Mouse (Mus musculus) heart, postnatal 10 days (tissue): ENCODE measurements around the gene Fam19a1. TPM values are rescaled to one million over a fixed set of nuclear protein-coding genes. Genes with fewer than 3 reads are reported as not detected.

Experiments
- DNase-seq, 2 experiments: peaks; one replicate each; pipeline ENCODE4 v3.0.0; 2021
- intact Hi-C: fragments of 180-260 bp; cut with DNase I; formaldehyde crosslinking; loops from one replicate; pipeline ENCODE4 v1.15.1; 2025
- total RNA-seq, 2 experiments: library from RNA; stranded (reverse); gene quantifications; 2 replicates each; pipeline ENCODE4 v1.2.3; 2021

Gene Fam19a1
- total RNA-seq, 2 experiments from 2014 or later = not detected

DNA sequence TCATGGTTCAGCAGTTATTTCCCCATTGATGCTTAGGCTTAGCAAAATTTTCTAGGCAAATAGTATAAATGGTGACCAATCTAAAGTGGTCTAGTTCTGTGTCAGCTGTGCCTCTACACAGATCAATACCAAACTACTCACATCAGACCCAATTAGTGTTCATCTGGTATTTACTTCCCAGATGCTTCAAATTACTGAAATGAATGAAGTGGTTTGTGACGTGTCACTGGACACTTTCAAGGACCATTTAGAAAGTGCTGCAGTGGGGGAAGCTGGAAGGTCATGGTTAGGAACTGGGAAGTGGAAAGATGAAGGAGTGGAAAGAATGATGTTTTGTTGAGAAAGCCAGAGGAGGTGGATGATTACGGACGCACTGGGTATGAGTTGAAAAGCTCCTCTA is 139.0 kb downstream of the Fam19a1 start:
- DNase-seq = no peak
- intact Hi-C loops = no loop called here

DNA sequence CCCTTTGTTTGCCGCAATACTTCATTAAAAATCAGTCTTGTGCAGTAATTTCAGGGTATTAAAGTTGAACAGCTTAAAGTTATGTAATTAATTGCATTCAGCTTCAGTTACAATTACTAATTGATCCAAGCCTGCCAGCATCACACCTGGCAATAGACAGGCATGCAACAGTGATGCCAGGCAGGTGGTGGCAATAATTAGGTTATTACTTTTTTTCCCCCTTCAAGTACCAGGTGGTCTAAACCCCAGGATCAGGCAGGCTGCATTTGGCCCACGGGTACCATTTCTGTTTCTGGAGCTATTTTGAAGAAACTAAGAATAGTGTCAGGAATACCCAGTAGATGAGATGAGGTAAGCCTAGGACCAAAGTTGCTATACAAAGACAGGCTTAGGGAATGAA is 141.9 kb downstream of the Fam19a1 start:
- DNase-seq = no peak
- intact Hi-C loops = no loop called here

DNA sequence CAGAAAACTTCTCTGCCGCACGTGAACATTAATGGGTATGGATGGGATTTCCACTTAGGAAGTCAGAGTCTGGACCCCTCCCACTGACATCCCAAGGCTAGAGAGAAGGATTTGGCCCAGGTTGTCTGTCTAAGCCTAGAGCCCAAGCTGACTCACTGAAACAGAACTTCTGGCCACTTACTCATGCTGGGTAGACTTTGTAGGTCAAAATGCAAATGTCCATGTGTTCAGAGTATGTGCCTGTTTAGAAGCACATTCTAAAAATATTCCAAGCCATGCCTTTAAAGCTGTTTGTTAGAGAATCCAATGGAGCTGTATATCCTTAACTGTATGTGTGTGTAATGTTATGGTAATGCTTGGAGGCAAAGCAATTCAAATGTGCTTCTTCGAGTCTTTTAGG is 145.7 kb downstream of the Fam19a1 start:
- intact Hi-C loops = no loop called here
- DNase-seq = no peak

DNA sequence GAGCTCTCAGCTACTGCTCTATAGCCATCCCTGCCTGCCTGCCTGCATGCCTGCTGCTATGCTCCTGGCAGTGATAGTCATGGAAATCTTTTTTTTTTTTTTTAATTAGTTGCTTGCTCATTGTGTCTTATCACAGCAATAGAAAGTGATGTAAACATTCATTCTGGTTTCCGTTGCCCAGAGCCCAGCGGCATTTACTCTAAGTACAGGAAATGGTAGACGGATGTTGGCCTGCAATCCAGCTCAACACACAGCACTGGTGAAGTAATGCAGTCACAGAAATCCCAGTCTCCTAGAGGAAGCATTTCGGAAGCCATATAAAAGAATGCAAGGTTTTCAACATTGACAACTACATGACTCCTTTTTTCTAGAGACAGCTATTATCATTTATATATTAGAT is 153.5 kb downstream of the Fam19a1 start:
- intact Hi-C loops = no loop called here
- DNase-seq = no peak

DNA sequence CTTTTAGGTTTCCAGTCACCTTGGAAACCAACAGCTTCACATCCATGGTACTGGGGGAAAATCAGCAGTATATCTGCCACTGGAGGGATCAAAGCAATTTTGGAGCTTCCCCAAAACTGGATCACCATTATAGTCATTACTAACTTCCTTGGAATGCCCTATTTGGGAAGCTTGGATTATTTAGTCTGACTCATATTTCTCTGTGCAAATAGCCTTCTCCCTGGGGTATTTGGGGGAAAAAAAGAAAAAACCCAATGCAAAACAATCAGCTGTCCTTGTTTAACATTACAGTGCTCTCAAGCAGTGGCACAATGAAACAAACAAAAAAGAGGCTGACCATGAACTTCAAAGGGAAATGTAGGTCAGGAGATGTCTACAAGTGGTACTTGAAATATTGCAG is 155.8 kb downstream of the Fam19a1 start:
- intact Hi-C loops = no loop called here
- peak in 1 of 2 experiments; percentile 6 for DNase-seq

DNA sequence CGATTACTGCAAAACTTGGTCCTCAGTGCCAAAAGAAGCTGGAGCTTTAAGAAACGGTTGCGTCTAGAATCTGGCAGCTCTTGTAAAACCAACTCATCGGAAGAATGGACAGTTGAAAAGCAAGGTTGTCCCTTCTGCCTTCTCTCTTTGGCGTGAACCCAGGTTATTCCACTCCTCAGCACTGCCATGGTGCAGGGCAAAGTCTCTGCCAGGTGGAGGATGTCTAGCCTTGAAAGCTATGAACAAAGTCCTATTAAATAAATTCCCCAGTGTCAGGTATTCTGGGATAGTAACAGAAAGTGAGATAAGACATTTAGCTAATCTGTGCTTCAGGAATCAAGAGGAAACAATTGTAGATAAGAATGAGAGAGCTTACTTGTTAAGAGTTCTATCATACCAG is 157.5 kb downstream of the Fam19a1 start:
- no peak for DNase-seq
- intact Hi-C loops = no loop called here

DNA sequence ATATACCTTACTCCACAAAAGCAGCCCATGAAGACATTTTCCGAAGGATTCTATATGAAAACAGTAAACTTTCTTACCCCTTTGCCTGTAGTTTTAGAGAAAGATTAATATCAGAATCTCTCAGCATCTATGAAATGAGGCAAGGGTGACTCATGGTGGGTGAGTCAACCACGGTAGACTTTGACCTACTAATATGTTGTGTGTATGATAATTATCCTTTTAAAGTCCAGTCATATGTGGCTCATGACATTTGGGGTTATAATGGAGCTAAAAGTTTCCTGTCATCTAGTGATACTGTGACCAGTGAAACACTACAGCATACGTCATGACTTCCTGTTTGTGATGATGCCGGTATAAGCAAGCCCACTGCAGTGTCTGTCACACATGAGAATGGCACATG is 170.8 kb downstream of the Fam19a1 start:
- DNase-seq = no peak
- intact Hi-C loops = no loop called here

DNA sequence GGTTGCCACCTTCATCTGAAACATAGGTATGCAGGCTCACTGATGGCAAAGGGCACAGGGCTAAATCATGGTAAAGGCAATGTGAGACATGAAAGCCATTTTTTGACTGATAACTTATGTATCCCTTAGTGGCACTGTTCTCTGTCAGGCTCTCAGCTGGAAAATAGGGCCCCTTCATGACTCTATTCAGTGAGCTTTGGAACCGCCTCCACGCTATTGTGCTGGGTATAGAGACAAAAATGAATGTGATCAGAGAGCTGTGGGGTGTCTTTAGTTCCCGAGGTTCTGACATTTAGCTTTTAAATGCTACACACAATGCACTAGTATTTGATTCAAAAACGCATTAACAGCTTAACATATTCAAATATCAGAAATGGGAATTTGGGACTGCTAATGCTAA is 171.6 kb downstream of the Fam19a1 start:
- DNase-seq = no peak
- intact Hi-C loops = no loop called here

DNA sequence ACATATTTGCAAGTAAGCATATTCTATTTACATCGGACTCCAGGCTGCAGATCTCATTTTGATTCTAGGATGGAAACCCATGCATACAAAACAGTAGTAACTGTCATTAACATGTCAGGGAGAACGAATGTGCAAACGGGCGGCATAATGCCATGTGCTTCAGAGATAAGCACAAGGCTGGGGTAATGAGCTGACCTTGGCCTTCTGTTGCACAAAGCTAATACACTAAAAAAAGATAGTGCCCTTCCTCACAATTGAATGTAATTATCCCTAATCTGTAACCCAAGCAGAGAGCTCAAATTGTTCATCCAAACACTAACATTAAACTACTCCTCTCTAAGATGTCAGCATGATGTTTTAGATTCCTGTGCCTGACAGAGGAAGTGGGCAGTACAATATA is 173.3 kb downstream of the Fam19a1 start:
- DNase-seq = no peak
- intact Hi-C loops = no loop called here

DNA sequence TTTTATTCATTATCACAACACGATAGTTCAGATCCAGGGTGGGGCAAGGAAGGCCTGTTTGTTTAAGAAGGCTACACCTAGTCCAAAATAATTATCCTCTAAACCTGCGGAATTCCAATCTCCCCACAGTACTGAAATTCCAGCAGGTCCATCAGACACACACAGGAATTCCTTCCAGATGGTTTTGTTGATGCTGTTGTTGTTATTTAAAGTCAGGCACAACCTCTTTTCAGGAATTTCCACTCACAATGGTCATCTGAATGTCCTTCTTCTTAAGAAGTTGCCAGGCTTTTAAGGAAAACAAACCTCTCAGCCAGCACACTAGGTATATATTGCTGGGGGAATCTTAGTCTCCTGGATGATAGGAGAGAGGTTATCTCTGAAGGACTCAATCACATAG is 174.4 kb downstream of the Fam19a1 start:
- no peak for DNase-seq
- intact Hi-C loops = no loop called here

DNA sequence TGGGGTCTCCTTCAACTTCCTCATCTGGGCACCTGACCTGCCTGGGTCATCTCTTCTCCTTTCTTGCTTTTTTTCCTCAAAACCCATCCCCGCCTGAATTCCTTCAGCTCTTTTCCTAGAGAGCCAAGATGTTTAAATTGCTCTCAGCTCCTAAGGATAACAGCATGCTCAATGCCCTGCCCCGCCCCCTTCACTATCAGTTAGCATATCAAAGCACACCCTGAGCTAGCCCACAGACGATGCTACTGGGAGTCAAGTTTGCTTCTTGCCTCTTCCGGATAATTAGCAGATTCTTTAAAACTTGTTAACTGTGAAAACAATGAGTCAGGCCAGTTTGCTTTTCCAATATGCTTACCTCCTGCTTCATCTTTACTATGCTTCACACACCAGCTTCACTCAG is 176.7 kb downstream of the Fam19a1 start:
- intact Hi-C loops = no loop called here
- DNase-seq = no peak

DNA sequence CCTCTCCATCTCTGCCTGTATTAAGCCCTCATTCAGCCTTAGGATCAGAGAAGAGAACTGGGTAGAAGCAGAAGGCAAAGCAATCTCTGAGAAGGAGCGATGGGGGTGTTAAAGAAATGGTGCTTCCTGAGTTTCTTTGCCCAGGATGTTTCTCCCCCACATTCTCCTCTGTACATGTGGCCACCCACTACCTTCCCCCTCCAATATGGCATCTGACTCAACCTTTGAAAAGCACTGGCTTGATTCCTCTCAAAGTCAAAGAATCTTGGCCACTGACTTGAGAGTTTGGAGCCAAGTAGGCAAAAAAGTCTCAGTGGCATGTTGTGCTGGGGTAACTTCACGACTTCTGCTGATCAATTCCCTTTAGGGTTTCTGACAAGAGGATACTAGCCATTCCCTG is 234.5 kb downstream of the Fam19a1 start:
- intact Hi-C loops = no loop called here
- no peak for DNase-seq

DNA sequence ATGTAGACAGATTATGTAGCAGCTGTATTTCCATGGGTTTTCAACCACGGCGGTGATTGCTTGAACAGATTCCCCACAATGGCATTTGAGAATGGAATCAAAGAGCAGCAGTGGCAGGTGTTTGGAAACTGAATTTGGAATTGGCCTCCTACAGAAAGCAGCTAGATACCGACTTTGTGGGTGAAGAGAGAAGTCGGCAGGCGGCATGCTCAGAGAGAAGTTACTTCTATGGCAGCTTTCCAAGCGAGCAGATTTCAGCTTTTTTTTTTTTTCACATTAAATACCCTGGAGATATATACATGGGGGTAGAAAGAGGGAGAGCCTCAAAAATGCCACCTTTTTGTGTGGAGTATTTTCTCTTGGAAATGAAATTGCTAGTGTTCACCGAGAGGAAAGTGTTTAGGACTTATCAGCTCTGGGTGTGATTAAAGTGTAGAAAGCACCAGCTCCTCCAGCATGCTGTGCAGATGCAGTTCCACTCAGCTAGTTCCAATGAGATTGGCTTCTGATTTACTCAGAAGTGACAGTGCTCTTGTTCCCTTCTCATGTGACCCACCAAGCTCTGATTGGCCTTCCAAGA is 236.6 kb downstream of the Fam19a1 start:
- no peak for DNase-seq
- intact Hi-C loops = no loop called here

DNA sequence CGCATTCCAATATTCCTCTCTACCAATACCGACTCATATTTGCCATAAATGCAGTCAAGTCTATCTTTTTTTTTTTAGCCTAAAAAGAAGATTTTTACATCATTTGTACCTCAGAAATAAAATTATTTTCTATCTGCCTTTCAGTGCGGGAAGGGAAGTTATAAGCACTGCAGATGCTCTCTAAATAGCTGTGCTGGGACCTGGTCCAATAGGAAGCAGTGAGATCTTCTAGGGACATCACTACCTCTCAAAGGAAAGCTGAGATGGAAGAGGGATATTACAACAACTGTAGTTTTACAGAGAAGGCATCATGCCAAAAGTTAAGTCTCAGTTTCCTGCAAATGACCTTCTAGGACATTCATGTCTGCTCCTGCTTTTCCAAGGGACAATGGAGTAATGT is 256.6 kb downstream of the Fam19a1 start:
- no peak for DNase-seq
- intact Hi-C loops = no loop called here

DNA sequence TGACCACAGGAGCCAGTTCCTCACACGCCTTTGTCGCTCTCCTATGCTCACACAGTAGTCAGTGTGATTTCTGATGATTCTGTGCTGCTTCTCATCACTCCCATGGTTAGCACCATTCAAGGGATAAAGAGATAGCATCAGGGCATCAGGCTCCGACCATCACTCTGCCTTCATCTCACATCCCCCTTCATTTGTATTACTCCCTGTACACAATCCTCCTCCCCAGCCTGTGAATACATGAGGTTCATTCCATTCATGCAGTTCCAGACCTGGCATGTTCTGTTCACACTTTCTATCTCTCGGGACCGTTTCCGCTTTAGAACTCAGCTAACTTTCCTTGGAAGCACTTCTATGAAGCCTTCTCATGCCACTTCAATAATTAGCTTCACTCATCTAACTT is 259.9 kb downstream of the Fam19a1 start:
- intact Hi-C loops = no loop called here
- DNase-seq = no peak

DNA sequence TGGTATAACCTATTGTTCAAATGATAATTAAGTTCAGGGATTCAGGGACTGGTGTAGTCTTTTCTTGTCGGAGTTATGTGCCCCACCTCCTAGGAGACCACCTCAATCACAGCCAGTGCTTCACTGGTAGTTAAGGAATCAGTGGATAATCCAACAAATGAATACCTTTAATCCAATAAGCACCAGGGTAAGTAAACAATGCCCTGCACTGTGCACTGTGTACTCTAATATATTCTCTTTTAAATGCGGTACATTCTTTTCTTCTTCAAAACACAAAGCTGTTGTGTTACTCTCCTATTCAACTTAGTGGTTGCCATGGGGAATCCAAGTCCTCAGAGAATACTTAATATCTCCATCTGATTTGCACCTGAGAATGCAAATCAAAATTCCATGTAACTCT is 260.3 kb downstream of the Fam19a1 start:
- intact Hi-C loops = no loop called here
- no peak for DNase-seq

DNA sequence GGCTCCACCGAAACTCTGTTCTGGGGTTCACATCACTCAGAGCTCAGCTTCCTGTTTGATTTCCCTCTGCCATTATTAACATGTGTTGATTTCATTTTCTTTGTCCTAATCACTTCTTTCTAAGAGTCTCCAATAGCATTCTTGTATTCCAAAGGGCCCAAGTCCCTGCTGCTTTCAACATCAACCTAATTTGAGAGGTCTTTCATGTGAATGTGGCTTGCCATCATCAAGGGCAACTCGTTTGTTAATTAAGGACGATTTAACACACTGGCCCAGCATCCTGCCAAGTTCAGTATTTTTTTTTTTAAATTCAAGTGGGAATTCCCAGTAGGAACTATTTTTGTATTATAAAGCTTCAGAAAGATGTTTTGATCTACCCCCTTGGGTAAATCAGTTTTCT is 263.8 kb downstream of the Fam19a1 start:
- intact Hi-C loops = no loop called here
- no peak for DNase-seq

DNA sequence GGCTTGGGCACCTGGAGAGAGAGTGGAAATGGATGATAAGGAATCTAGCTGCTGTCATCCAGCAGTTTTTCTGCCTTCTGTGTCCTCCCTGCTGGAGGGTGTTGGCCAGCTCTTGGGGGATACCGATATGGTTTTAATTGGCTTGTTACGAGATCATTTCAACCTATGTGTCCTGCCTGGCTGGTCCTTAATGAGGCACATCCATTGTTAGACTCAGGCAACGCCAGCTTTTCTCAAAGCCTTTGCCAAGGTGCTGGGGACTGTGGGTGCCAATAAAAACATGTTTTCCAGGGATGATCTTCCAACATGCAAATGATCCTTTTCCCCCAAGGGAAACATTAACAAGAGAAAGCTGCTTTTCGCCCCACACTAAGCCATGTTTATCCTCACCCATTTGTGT is 266.3 kb downstream of the Fam19a1 start:
- no peak for DNase-seq
- intact Hi-C loops = no loop called here

DNA sequence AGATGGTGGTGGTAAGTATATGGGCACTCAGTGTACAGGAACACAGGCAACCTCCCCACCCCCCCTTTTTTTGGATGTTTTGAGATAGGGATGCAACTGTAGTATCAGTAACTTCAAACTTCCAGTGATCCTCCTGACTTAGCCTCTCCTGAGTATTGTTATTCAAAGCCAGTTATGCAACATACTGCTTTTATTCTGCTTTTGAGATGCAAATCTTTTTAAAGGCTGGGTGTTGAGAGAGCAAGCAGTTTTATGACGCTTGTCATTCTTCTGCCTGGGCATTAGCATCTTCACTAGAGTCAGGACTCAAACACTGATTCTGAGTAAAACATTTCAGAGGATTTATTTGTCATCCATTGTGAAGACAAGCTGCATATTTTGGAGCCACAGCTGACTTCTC is 271.5 kb downstream of the Fam19a1 start:
- DNase-seq = no peak
- intact Hi-C loops = no loop called here

DNA sequence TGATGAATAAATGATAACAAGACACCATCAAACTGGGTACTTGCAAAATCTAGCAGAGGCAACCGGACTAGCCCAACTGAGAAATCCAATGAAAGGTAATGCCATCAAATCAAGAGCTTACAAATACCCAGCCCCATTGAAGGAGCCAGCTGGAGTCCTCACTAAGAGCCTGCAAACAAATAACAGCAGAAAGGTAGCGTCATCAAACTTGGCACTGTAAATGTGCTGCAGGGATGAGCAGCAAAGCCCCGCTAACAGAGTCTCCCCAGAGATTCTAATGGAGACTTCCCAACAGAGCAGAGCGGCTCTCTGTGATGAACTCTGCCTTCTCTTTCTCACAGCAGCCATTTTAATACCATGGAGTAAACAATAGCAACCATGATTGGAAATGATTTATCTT is 305.9 kb downstream of the Fam19a1 start:
- no peak for DNase-seq
- intact Hi-C loops = no loop called here

DNA sequence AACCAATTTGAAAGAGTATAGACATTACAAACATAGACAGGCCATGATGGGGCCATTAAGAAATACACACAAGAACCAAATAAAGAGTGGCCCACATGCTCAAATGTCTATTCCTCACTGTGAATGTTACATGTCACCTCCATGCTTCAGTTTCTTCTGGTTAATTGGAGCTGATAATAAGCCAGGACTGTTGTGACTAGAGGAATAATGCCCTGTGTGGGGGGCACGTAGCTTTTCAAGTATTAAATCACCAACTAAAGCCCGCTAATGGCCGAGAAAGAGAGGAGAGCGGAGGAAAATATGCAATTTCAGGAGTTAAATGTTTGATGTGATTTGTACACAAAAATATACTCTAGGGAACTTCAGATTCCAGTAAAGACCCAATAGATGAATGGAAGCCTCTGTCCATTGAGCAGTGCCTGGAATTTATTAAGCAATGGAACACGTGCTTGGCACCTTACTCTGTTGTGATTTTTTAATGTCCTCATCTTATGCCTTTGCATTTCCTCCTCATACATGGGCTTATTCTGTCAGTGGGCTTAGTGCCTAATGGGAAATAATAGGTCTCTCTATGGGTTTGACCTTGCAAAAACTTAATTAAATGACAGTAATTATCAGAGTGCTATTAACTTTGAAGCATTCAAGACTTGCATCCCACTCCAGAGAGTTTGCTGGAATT is 306.9 kb downstream of the Fam19a1 start:
- DNase-seq = no peak
- intact Hi-C loops = no loop called here

DNA sequence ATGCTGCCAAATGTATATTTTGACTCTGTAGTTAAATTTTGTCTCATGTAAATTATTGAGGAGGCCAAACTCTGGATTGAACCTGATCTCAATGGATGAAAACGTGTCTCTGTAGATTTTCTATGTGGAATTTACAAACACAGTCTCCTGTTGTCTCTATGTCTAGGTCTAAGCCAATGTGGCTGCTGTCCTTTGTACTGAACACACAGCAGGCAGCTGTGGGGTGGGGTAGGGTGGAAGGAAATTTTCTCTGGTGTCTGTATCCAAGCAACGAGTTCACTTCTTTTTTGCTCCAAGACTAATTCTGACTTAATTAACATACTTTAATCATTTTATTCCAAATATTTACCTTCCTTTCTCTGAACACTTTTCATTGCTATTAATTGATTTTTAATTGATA is 307.6 kb downstream of the Fam19a1 start:
- intact Hi-C loops = no loop called here
- DNase-seq = peak in 1 of 2 experiments; percentile 10

DNA sequence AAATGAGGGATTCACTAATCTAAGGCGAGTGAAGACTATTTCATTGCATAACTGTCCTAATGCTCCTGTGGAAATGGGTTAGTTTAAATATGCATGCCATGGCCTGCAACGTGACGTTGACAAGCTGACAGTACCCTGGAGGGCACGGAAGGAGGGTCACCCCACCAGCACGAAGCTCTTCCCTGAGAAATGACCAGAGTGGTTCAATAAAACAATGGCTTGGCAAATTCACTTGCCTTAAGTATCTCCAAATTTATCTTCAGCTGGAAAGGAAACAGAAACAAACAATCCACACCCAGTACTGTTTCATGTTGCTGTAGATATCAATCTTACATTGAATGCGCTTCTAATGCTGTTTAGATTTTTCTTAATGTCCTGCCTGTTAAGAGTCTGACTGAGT is 316.4 kb downstream of the Fam19a1 start:
- intact Hi-C loops = no loop called here
- no peak for DNase-seq
